Mouse (Mus musculus): Measurements from ENCODE around the gene Senp1. TPM values are rescaled to one million over a fixed set of nuclear protein-coding genes. Genes with fewer than 3 reads are reported as not detected.

Senp1 gene
- total RNA-seq, 2 experiments from 2014 or later: 9.6 to 13.3 TPM

GRCm38 (mm10) chr15:98048918-98049700 lies 44.4 kb downstream of the Senp1 start:
- no peak for DNase-seq

DNA sequence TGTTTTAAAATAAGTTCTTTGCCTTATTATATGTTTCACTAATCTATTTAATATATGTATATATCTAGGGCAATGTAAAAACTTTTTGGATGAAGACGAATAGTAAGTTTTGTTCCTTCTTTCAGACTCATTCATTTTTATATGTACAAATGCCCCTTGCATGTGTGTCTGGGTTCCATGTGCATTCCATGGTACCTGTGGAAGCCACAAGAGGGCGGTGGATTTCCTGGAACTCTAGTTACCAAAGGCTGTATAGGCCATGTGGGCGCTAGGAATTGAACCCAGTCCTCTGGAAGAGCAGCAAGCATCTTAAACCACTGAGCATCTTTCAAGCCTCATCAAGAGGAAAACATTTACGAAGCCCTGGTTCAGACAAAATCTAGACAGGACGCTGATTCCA lies 49.2 kb downstream of the Senp1 start:
- DNase-seq: no peak

- no peak for DNase-seq
Observed at GRCm38 (mm10) chr15:98043967-98044366, 49.6 kb downstream of the Senp1 start.

- DNase-seq: no peak
Observed at GRCm38 (mm10) chr15:98042508-98042907, 51.0 kb downstream of the Senp1 start.

DNA sequence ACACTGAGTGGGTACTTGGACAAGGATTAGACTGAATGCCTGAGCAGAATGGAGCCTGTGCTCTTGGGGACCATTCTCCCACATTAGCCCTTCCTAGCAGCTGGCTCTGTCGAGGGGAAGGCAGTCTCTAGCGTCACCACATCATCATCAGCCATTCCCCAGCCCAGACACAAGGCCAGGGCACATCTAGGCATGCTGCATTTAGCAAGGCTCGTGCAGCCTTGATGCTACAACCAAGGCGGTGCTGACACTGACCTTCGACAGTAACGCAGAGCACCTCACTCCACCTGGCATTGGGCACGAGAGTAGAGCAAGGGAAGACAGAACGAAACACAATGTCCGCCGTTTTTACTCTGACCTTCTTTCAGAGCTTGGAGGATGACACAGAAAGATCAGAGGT lies 53.9 kb downstream of the Senp1 start:
- DNase-seq: no peak

DNA sequence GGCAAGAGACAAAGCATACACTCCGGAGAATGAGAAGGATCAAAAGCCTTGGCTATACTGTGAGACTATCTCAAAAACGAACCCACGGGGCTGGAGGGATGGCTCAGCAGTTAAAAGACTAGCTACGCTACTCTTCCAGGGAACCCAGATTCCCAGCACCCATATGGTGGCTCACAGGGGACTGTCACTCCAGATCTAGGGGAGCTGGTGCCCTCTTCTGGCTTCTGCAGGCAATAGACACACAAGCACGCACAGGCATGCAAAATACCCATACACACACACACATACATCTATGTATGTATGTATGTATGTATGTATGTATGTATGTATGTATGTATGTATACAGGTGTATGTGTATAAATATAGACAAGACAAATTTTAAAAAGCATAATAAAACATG lies 57.0 kb downstream of the Senp1 start:
- no peak for DNase-seq

GRCm38 (mm10) chr15:98035076-98035755 lies 58.3 kb downstream of the Senp1 start:
- DNase-seq: no peak

GRCm38 (mm10) chr15:98033233-98033748 lies 60.3 kb downstream of the Senp1 start:
- DNase-seq: no peak

GRCm38 (mm10) chr15:98029798-98030197 lies 63.7 kb downstream of the Senp1 start:
- DNase-seq: no peak

GRCm38 (mm10) chr15:98026967-98027904 lies 66.3 kb downstream of the Senp1 start:
- DNase-seq: no peak

DNA sequence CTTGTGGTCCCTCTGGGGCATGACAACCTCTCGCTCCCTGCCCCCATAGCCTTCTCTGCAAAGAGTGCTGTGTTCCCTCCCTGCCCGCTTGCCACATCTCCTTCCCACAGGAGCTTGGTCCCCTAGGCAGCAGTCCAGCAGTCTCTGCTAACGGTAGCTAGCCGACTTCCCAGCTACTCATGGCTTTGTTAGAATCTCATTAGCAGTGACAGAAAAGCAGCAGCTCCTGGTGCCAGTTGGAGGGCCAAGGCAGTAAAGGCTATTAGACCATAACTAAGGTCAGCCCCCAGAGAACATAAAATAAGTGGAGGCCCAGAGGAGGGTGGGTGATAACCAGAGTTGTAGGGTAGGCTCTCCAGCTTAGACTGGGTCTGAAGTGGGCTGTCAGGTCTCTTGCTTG lies 67.9 kb downstream of the Senp1 start:
- DNase-seq: no peak

- DNase-seq: no peak
Observed at GRCm38 (mm10) chr15:98023137-98023536, 70.4 kb downstream of the Senp1 start.

DNA sequence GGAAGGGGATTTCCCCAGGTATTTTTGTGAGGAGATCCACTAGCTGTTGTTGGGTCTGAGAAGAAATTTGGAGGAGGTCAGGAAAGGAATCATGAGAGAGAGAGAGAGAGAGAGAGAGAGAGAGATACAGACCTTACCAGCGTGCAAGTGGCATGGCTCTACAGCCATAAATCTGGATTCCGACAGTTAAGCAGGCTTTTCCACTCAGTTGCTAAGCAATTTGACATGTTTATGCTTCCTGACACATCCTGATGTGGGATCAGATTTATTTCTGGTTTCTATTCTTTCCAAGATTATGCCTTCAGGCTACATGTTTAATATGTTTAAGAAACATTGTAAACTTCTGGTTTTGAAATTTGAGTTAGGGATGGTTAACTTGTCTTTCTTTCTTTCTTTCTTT lies 71.7 kb downstream of the Senp1 start:
- DNase-seq: no peak

DNA sequence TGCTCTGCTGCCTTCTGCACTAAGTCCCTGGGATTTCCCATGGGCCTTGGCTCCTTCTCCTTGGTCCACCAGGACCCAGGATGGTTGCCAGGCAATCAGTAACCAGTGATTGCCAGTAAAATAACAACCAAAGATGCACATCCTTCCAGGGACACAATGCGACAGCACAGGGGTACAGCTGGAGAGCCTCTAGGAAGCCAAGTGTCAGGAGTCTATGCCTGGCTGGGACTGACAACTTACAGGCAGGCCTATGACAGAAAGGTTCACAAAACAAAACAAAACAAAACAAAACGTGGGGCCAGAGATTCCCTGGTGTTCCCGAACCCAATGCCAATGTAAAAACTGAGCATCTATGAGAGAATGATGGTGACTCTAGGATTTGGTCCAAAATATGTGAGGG lies 74.5 kb downstream of the Senp1 start:
- DNase-seq: no peak

- DNase-seq: no peak
Observed at GRCm38 (mm10) chr15:98017925-98018324, 75.6 kb downstream of the Senp1 start.

- DNase-seq: no peak
Observed at GRCm38 (mm10) chr15:98012810-98013209, 80.7 kb downstream of the Senp1 start.

GRCm38 (mm10) chr15:98005181-98005580 lies 88.4 kb downstream of the Senp1 start:
- no peak for DNase-seq

DNA sequence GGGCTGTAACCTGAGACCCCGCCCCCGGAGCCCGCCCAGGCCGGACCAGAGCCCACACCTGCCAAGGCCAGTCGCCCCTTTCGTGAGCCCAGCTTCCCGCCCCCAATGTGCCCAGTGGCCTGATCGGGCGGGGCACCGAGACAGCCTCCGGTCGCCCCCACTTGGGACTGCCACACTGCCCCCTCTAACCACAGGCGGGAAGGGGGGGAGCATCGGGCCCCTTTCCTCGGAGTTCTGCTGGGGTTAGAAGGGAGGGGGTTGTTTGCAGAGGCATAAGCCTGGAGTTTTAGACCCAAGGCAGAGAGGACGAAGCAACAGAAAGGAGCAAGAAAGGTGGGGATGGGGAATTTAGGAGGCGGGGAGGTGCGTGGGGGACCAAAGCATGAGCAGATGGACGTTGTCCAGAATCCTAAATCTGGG lies 88.8 kb downstream of the Senp1 start:
- DNase-seq: no peak

DNA sequence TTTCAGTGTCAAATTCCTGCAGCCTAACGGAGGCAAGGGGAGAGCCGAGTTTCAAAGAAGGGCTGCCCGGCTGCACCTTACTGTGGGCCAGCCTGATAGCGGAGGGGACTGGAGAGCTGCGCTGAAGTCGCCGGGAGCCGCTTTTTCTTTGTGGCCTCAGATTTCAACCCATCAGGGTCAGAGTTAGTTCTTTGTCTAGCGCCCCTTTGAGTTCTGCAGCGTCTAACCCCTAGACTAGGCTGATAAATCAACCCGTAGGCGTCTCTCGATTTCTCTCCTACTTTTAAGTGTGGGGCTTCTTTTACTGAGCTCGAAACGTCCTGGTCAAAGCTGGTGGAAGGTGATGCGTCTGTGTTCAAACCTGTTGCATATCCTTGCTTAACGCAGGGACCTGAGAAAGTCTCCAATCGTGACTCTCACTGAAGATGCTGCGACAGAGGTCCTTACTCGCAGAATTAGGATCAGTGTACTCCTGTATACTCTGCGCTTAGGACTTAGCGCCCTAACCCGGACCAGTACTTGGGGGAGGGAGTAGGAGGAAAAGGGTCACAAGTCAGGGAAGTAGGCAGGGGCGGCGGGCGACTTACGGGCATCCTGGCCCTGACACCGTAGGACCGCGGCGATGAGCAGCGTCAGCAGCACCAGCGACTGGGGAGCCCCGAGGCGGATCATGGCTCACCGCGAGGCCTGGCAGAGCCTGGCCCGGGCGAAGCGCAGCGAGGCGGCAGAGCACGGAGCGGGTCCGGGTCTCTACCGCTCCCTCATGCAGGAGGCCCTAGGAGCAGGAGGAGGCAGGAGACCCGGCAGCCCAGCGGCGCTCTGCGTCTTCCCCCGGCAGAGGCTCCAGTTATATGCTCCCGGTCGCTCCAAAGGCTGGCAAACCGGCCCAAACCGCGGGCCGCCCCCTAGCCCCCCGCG lies 89.5 kb downstream of the Senp1 start, which contains the start of gene Col2a1:
TSS of gene Col2a1 (minus strand) at position 874 of the 918 bp plus-strand sequence.
- DNase-seq: no peak

- peak; percentile 57 for DNase-seq
Observed at GRCm38 (mm10) chr15:98002991-98003821, 90.3 kb downstream of the Senp1 start.
